Mouse (Mus musculus): ENCODE results near the gene Wdr59. TPM values are rescaled to one million over a fixed set of nuclear protein-coding genes. Genes with fewer than 3 reads are reported as not detected.

The Wdr59 gene
- polyA plus RNA-seq, 1 experiment from 2014 or later = 4.4 TPM

DNA sequence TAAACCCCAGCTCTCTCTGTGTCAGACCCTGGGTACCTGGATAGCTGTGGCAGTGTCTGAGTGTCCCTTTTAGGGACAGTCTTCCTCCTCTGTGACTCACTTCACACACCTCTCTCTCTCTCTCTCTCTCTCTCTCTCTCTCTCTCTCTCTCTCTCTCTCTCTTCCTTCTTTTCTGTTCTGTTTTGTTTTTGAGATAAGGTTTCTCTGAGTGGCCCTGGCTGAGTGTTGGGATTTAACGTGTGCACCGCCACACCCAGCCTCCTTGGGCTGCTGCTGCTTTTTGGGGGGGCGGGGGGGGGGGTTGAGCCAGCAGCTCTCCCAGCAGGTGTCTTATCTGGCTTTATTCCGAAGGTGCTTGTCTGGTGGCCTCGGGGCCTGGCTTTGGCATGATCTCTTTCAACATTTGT, 43.9 kb upstream of the Wdr59 start:
- H3K36me3 ChIP-seq (ENCODE audit: insufficient read depth) = no peaks in the 10 kb centered on the region; the same call in 1 of the 2 replicates
- 28% methylated on average over 5 of the region's 5 CpGs for WGBS
- no peak for ATAC-seq (ENCODE audit: insufficient read depth)
- no peak for DNase-seq
- no peaks in the 10 kb centered on the region for H3K27me3 ChIP-seq (ENCODE audit: insufficient read depth, low read length)
- H3K27ac ChIP-seq (ENCODE audit: low read depth) = peak overlapping the region; percentile 42; the same call in 1 of the 2 replicates
- no peak overlapping the region for H3K4me2 ChIP-seq
- TF ChIP-seq CTCF (IDR thresholded peaks at IDR 0.05; ENCODE audit: low read depth) = no peak
- no peaks in the 10 kb centered on the region for H3K9me3 ChIP-seq (ENCODE audit: low read depth, low read length)
- no peaks in the 10 kb centered on the region for H3K4me1 ChIP-seq (ENCODE audit: insufficient read depth)
- no peak overlapping the region for H3K4me3 ChIP-seq (ENCODE audit: low read depth, low read length)
- H3K9ac ChIP-seq = no peak overlapping the region

DNA sequence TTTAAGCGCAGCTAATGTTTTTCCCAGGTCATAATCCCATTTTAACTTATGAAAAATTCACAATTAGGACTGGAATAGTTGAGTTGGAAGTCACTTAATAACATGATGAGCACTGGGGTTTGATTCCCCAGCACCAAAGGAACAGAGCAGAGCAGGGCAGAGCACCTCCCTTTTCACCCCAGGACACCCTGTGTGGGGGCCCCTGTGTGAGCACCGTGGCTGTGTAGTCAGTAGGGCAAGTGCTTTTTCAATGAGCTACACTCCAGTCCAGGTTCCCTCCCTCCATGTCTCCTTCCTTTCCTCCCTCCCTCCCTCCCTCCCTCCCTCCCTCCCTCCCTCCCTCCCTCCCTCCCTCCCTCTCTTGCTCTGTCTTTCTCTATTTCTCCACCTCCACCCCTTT, 42.2 kb upstream of the Wdr59 start:
- ATAC-seq (ENCODE audit: insufficient read depth) (no peak), DNase-seq (no peak)
- TF ChIP-seq CTCF (IDR thresholded peaks at IDR 0.05; ENCODE audit: low read depth) = no peak
- Histone ChIP-seq H3K9ac (no peak overlapping the region), H3K36me3 (ENCODE audit: insufficient read depth) (no peaks in the 10 kb centered on the region; the same call in 1 of the 2 replicates), H3K27me3 (ENCODE audit: insufficient read depth, low read length) (no peaks in the 10 kb centered on the region), H3K4me2 (no peak overlapping the region), H3K9me3 (ENCODE audit: low read depth, low read length) (no peaks in the 10 kb centered on the region), H3K27ac (ENCODE audit: low read depth) (no peak overlapping the region), H3K4me1 (ENCODE audit: insufficient read depth) (no peaks in the 10 kb centered on the region), H3K4me3 (ENCODE audit: low read depth, low read length) (no peak overlapping the region)
- WGBS = 77% methylated on average over 2 of the region's 2 CpGs

DNA sequence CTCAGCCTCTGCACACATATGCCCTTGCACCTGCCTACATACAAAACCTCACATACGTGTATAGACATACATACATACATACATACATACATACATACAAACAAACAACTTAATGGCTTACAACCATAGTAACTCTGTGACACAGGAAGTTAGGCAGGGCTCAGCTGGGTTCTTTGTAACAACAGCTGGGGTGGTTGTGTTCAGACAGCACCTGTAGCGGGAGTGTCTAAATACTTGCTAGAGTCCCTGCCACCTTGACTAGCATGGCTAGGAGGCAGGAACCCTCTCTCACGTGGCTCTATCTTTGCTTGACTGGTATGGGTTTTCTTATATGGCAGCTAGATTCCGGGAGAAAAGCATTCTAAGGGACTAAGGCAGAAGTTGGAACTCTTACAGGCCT, 41.8 kb upstream of the Wdr59 start:
- no peaks in the 10 kb centered on the region; the same call in 1 of the 2 replicates for H3K36me3 ChIP-seq (ENCODE audit: insufficient read depth)
- no peaks in the 10 kb centered on the region for H3K4me1 ChIP-seq (ENCODE audit: insufficient read depth)
- DNase-seq = no peak
- no peaks in the 10 kb centered on the region for H3K27me3 ChIP-seq (ENCODE audit: insufficient read depth, low read length)
- 89% methylated on average over 4 of the region's 4 CpGs for WGBS
- no peak for ATAC-seq (ENCODE audit: insufficient read depth)
- H3K9ac ChIP-seq = no peak overlapping the region
- no peak overlapping the region for H3K4me3 ChIP-seq (ENCODE audit: low read depth, low read length)
- no peak for TF ChIP-seq CTCF (IDR thresholded peaks at IDR 0.05; ENCODE audit: low read depth)
- no peak overlapping the region for H3K4me2 ChIP-seq
- no peak overlapping the region for H3K27ac ChIP-seq (ENCODE audit: low read depth)
- no peaks in the 10 kb centered on the region for H3K9me3 ChIP-seq (ENCODE audit: low read depth, low read length)

DNA sequence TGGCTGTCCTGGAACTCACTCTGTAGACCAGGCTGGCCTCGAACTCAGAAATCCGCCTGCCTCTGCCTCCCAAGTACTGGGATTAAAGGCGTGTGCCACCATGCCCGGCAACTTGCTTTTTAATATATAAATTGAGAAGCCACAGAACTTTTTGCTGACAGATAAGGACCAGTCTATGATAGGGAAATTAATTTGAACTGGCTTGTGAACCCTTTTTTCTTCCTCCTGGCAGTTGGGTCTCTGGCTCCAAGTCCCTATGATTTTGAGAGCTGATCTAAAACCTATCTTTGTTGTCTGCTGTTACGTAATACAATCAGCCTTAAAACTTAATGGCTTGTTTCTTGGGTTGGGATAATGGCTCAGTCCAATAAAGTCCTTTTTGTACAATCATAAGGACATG, 41.2 kb upstream of the Wdr59 start:
- Histone ChIP-seq H3K27me3 (ENCODE audit: insufficient read depth, low read length) (no peaks in the 10 kb centered on the region), H3K4me3 (ENCODE audit: low read depth, low read length) (no peak overlapping the region), H3K36me3 (ENCODE audit: insufficient read depth) (no peaks in the 10 kb centered on the region; the same call in 1 of the 2 replicates), H3K4me1 (ENCODE audit: insufficient read depth) (no peaks in the 10 kb centered on the region), H3K27ac (ENCODE audit: low read depth) (no peak overlapping the region), H3K9ac (no peak overlapping the region), H3K9me3 (ENCODE audit: low read depth, low read length) (no peaks in the 10 kb centered on the region), H3K4me2 (no peak overlapping the region)
- WGBS = over 99% methylated on average over 5 of the region's 5 CpGs
- ATAC-seq (ENCODE audit: insufficient read depth) (no peak), DNase-seq (no peak)
- TF ChIP-seq CTCF (IDR thresholded peaks at IDR 0.05; ENCODE audit: low read depth) = no peak

DNA sequence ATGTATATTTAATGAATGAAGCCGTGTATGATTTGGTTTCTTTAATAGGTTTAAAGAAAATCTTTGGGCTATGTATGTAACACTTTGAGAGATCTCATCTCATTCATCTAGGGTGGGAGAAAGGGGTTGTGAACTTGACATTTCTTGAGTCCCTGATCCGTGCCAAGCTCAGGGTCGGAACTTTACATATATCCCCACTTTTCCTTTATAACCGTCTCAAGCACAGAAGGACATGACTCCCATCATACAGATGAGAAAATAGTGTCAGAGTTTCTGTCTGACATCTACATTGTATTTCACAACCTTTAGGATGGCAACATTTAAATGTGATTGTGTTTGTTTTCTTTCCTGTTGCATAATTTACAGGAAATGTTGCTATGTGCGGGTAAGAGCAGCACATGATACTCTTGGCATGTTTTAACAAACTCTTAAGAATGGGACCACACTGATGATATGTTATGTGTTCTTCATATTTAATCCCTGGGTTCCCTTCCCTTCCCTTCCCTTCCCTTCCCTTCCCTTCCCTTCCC, 40.4 kb upstream of the Wdr59 start:
- no peak for ATAC-seq (ENCODE audit: insufficient read depth)
- no peaks in the 10 kb centered on the region for H3K4me1 ChIP-seq (ENCODE audit: insufficient read depth)
- no peaks in the 10 kb centered on the region for H3K9me3 ChIP-seq (ENCODE audit: low read depth, low read length)
- TF ChIP-seq CTCF (IDR thresholded peaks at IDR 0.05; ENCODE audit: low read depth) = no peak
- WGBS = 89% methylated on average over 5 of the region's 5 CpGs
- no peak for DNase-seq
- no peak overlapping the region for H3K4me3 ChIP-seq (ENCODE audit: low read depth, low read length)
- H3K27me3 ChIP-seq (ENCODE audit: insufficient read depth, low read length) = no peaks in the 10 kb centered on the region
- no peak overlapping the region for H3K27ac ChIP-seq (ENCODE audit: low read depth)
- no peak overlapping the region for H3K9ac ChIP-seq
- no peak overlapping the region for H3K4me2 ChIP-seq
- no peaks in the 10 kb centered on the region; the same call in 1 of the 2 replicates for H3K36me3 ChIP-seq (ENCODE audit: insufficient read depth)

DNA sequence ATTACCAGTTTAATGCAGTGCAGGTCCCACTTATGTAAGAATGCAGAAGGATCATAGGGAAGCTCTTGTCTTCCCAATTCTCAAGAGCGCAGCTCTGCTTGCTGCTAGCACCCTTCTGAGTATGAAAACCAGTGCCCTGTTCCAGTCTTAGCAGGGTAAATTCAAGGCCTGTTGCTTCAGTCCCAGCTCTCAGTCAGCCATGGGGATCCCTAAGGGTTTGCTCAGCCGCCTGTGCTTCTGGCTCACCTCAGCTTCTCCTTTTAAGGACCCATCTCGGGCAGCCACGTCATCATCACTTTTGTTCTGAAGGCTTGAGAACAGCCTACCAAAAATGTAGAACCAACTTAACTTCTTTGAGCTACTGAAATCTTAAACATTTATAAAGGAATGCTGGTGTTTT, 39.9 kb upstream of the Wdr59 start:
- Histone ChIP-seq H3K27ac (ENCODE audit: low read depth) (peak overlapping the region; percentile 70), H3K4me1 (ENCODE audit: insufficient read depth) (no peaks in the 10 kb centered on the region), H3K36me3 (ENCODE audit: insufficient read depth) (no peaks in the 10 kb centered on the region; the same call in 1 of the 2 replicates), H3K9ac (no peak overlapping the region), H3K9me3 (ENCODE audit: low read depth, low read length) (no peaks in the 10 kb centered on the region), H3K4me2 (no peak overlapping the region), H3K4me3 (ENCODE audit: low read depth, low read length) (no peak overlapping the region), H3K27me3 (ENCODE audit: insufficient read depth, low read length) (no peaks in the 10 kb centered on the region)
- no peak for DNase-seq
- WGBS = 75% methylated on average over 4 of the region's 4 CpGs
- TF ChIP-seq CTCF (IDR thresholded peaks at IDR 0.05; ENCODE audit: low read depth) = no peak
- ATAC-seq (ENCODE audit: insufficient read depth) = no peak

DNA sequence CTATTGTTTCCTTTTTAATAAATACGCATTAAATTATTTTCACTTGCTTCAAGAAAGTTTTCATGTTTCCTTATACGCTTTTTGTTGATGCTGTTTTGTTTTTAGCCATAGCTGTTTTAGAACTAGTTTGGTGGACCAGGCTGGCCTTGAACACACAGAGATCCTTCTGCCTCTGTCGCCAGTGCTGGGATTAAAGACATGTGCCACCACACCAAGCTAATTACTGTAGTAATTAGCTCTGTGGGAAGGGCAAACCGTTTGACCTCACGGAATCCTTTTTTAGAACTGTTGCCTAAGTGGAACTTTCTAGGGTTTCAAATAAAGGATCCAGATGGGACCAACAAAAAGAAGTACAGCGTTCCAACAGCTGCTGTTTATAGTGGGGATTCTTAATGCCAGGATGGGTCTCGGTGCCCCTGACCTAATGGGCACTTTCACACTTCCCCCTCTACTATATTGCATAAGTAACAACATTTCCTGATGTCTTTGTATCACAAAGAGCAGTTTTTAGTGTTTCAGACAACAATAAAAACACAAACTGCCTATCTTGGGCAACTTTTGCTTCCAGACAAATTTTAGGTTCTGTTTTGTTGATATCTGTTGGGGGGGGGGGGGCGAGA, 29.7 kb upstream of the Wdr59 start:
- no peak for TF ChIP-seq CTCF (IDR thresholded peaks at IDR 0.05; ENCODE audit: low read depth)
- Histone ChIP-seq H3K9ac (no peak overlapping the region), H3K4me3 (ENCODE audit: low read depth, low read length) (no peak overlapping the region), H3K4me1 (ENCODE audit: insufficient read depth) (no peaks in the 10 kb centered on the region; the same call in 1 of the 2 replicates), H3K27me3 (ENCODE audit: insufficient read depth, low read length) (no peaks in the 10 kb centered on the region), H3K36me3 (ENCODE audit: insufficient read depth) (no peaks in the 10 kb centered on the region), H3K27ac (ENCODE audit: low read depth) (no peak overlapping the region), H3K4me2 (no peak overlapping the region), H3K9me3 (ENCODE audit: low read depth, low read length) (no peaks in the 10 kb centered on the region)
- WGBS = 81% methylated on average over 8 of the region's 8 CpGs
- DNase-seq (no peak), ATAC-seq (ENCODE audit: insufficient read depth) (no peak)
